Mouse (Mus musculus) megakaryocyte, embryonic 14.5 days (primary cell): ENCODE results near the gene Med17.

Experiments used
- FLI1 ChIP-seq: IDR thresholded peaks from 2 replicates; pipeline ENCODE4 v1.6.1; 2012; ENCODE audit warnings: low read length, inconsistent platforms, mixed read lengths
- GATA1 ChIP-seq: IDR thresholded peaks from 3 replicates; pipeline ENCODE4 v1.6.1; 2012; ENCODE audit warnings: mixed read lengths, low read length, inconsistent platforms, borderline replicate concordance

GRCm38 (mm10) chr9:15301399-15301798 lies 21.7 kb upstream of the Med17 start:
- TF ChIP-seq GATA1 (no peak), FLI1 (no peak)
